Mouse (Mus musculus): Measurements from ENCODE around the gene Map4k3.

GRCm38 (mm10) chr17:80734700-80735099, 6.4 kb upstream of the Map4k3 start:
- TF ChIP-seq CTCF (IDR thresholded peaks at IDR 0.05) (no peak), EP300 (IDR thresholded peaks at IDR 0.05) (no peak)

Data from lung, postnatal 0 days (tissue).